Mouse (Mus musculus): ENCODE data around the gene Olfr635. TPM values are rescaled to one million over a fixed set of nuclear protein-coding genes. Genes with fewer than 3 reads are reported as not detected.

The Olfr635 gene
- polyA plus RNA-seq, 1 experiment from 2014 or later = not detected

DNA sequence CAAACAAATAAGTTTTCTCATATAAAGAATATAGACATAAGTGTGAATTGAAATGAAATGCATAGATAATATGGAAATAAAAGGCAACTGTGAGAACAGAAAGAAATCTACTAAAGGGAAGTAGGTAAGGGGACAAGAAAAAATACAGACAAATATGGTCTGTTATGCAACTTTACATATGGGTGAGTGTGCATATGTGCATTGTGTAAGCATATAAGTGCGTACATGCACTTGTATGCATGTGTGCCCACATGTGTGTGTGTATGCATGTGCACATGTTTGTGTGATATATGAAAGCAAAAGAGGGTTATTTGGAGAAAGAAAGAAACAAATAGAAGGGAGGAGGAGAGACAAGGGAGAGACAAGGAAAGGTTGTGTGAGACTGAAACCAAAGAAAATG, 48.0 kb downstream of the Olfr635 start:
- Histone ChIP-seq H3K27ac (ENCODE audit: low read length) (no peak overlapping the region), H3K4me1 (ENCODE audit: control insufficient read depth, insufficient read depth, low read length) (no peaks in the 10 kb centered on the region), H3K36me3 (ENCODE audit: control insufficient read depth, insufficient read depth) (no peaks in the 10 kb centered on the region), H3K4me2 (ENCODE audit: low read depth, low read length) (no peak overlapping the region), H3K9ac (ENCODE audit: low read length) (no peak overlapping the region), H3K27me3 (ENCODE audit: control insufficient read depth, insufficient read depth, low read length) (no peaks in the 10 kb centered on the region), H3K9me3 (replicated peaks; ENCODE audit: control insufficient read depth, low read length) (no peaks in the 10 kb centered on the region), H3K4me3 (ENCODE audit: low read length) (no peak overlapping the region)
- no peak for ATAC-seq (replicated peaks; ENCODE audit: extremely low read depth, insufficient read depth, low FRiP score)
- 79% methylated on average over 1 of the region's 1 CpGs for WGBS

DNA sequence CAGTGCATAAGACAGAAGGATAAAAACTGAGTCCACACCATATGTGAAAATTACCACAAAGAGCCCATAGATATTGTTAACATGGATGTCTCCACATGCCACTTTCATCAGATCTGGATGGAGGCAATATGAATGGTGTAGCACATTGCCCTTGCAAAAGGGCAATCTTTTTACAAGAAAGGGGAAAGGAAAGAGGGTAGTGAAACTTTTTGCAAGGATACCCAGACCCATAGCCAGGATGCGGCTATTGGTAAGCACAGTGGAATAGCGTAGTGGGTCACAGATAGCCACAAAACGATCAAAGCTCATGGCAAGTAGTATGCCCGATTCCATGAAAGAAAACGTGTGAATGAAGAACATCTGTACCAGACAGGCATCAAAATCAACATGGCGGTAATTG, 50.7 kb downstream of the Olfr635 start:
- Histone ChIP-seq H3K9me3 (replicated peaks; ENCODE audit: control insufficient read depth, low read length) (no peaks in the 10 kb centered on the region), H3K9ac (ENCODE audit: low read length) (no peak overlapping the region), H3K4me1 (ENCODE audit: control insufficient read depth, insufficient read depth, low read length) (no peaks in the 10 kb centered on the region), H3K4me2 (ENCODE audit: low read depth, low read length) (no peak overlapping the region), H3K27ac (ENCODE audit: low read length) (no peak overlapping the region), H3K36me3 (ENCODE audit: control insufficient read depth, insufficient read depth) (no peaks in the 10 kb centered on the region), H3K4me3 (ENCODE audit: low read length) (no peak overlapping the region), H3K27me3 (ENCODE audit: control insufficient read depth, insufficient read depth, low read length) (no peaks in the 10 kb centered on the region)
- ATAC-seq (replicated peaks; ENCODE audit: extremely low read depth, insufficient read depth, low FRiP score) = no peak
- WGBS = 86% methylated on average over 6 of the region's 6 CpGs

DNA sequence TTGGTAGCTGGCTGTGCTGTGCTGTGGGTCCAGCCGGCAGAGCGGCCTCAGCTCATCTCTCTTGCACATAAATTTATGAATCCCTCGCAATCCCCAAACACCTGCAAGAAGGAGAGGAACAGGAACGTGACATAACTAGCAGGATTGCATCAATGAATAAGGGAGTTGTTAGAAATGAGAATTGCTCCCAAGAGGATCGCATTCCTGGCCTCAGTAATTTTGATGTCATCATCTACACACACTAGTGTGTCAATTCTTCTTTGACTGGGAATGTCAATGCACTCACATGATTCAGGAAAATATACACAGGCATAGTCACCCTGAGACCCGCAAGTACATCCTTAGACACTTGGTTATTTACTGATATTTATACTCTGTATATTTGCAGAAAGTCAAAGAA, 54.5 kb downstream of the Olfr635 start, which contains the start of gene Olfr640:
Gene Olfr640 (minus strand): TSS at position 101 of the 400 bp plus-strand sequence.
- Histone ChIP-seq H3K4me3 (ENCODE audit: low read length) (no peak within 1 kb of the TSS), H3K36me3 (ENCODE audit: control insufficient read depth, insufficient read depth) (no peaks in the 10 kb centered on the region), H3K4me2 (ENCODE audit: low read depth, low read length) (no peak within 1 kb of the TSS), H3K9ac (ENCODE audit: low read length) (no peak within 1 kb of the TSS), H3K27me3 (ENCODE audit: control insufficient read depth, insufficient read depth, low read length) (no peaks in the 10 kb centered on the region), H3K4me1 (ENCODE audit: control insufficient read depth, insufficient read depth, low read length) (no peaks in the 10 kb centered on the region), H3K9me3 (replicated peaks; ENCODE audit: control insufficient read depth, low read length) (no peaks in the 10 kb centered on the region), H3K27ac (ENCODE audit: low read length) (no peak within 1 kb of the TSS)
- 69% methylated on average over 6 of the region's 6 CpGs for WGBS
- ATAC-seq (replicated peaks; ENCODE audit: extremely low read depth, insufficient read depth, low FRiP score) = no peak

DNA sequence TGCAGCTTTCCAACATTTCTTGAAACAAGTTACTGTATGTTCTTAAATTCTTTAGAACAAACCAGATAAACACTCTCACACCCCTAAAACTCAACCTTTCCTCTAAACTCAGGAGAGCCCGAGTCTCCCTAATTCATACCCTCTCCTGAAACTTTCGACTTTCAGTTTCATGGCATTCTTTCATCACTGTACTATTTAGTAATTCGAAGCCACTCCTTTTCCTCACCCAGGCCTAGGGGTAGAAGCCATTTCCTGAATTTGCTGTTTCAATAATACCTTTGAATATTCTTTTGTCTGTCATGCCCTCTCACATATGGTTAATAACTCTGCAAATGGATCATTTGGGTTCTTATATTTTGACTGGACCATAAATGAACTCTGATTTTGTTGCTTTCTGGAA, 56.0 kb downstream of the Olfr635 start:
- no peaks in the 10 kb centered on the region for H3K4me1 ChIP-seq (ENCODE audit: control insufficient read depth, insufficient read depth, low read length)
- no peak for ATAC-seq (replicated peaks; ENCODE audit: extremely low read depth, insufficient read depth, low FRiP score)
- H3K4me3 ChIP-seq (ENCODE audit: low read length) = no peak overlapping the region
- no peak overlapping the region for H3K27ac ChIP-seq (ENCODE audit: low read length)
- no peak overlapping the region for H3K9ac ChIP-seq (ENCODE audit: low read length)
- H3K9me3 ChIP-seq (replicated peaks; ENCODE audit: control insufficient read depth, low read length) = no peaks in the 10 kb centered on the region
- 67% methylated on average over 3 of the region's 3 CpGs for WGBS
- no peaks in the 10 kb centered on the region for H3K27me3 ChIP-seq (ENCODE audit: control insufficient read depth, insufficient read depth, low read length)
- H3K4me2 ChIP-seq (ENCODE audit: low read depth, low read length) = no peak overlapping the region
- no peaks in the 10 kb centered on the region for H3K36me3 ChIP-seq (ENCODE audit: control insufficient read depth, insufficient read depth)

DNA sequence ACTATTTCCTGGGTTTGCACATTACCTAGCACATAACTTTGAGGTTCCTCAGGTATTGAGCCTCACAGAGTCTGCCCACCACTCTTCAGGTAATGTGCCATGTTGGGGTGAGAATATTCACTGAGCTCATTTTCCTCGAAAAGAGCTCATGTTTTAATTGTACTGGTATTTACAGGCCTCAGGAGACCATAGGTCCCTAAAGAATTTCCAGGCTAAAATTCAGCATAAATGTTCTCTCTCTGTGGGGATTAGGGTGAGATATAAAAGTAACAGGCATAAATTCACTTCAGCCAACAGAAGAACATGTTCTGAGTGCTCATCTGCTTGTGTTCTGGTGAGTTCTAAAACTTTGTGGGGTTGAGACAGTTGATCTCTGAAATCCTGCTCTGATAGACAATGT, 64.2 kb downstream of the Olfr635 start, which contains the start of gene Olfr641:
Gene Olfr641 (plus strand): TSS at position 301 of the 400 bp plus-strand sequence.
- no peak within 1 kb of the TSS for H3K4me3 ChIP-seq (ENCODE audit: low read length)
- H3K36me3 ChIP-seq (ENCODE audit: control insufficient read depth, insufficient read depth) = no peaks in the 10 kb centered on the region
- no peak within 1 kb of the TSS for H3K4me2 ChIP-seq (ENCODE audit: low read depth, low read length)
- ATAC-seq (replicated peaks; ENCODE audit: extremely low read depth, insufficient read depth, low FRiP score) = no peak
- H3K9ac ChIP-seq (ENCODE audit: low read length) = no peak within 1 kb of the TSS
- H3K9me3 ChIP-seq (replicated peaks; ENCODE audit: control insufficient read depth, low read length) = no peaks in the 10 kb centered on the region
- no peaks in the 10 kb centered on the region for H3K4me1 ChIP-seq (ENCODE audit: control insufficient read depth, insufficient read depth, low read length)
- 55% methylated on average over 1 of the region's 1 CpGs for WGBS
- no peak within 1 kb of the TSS for H3K27ac ChIP-seq (ENCODE audit: low read length)
- H3K27me3 ChIP-seq (ENCODE audit: control insufficient read depth, insufficient read depth, low read length) = no peaks in the 10 kb centered on the region

Other genes starting within 250 kb of the Olfr635 start
- gene Olfr628, start 240.8 kb upstream of the Olfr635 start, polyA plus RNA-seq (2015; fragmentation: Nextera tagmentation; extraction: Ambion mirVana) = not detected in 2 replicates
- not detected in 2 replicates for gene Olfr629, start 226.2 kb upstream of the Olfr635 start, polyA plus RNA-seq (2015; fragmentation: Nextera tagmentation; extraction: Ambion mirVana)
- not detected in 2 replicates for gene Olfr630, start 213.8 kb upstream of the Olfr635 start, polyA plus RNA-seq (2015; fragmentation: Nextera tagmentation; extraction: Ambion mirVana)
- not detected in 2 replicates for gene Olfr69, start 199.6 kb upstream of the Olfr635 start, polyA plus RNA-seq (2015; fragmentation: Nextera tagmentation; extraction: Ambion mirVana)
- not detected in 2 replicates for gene Olfr68, start 191.5 kb upstream of the Olfr635 start, polyA plus RNA-seq (2015; fragmentation: Nextera tagmentation; extraction: Ambion mirVana)
- not detected in 2 replicates for gene Olfr67, start 179.3 kb upstream of the Olfr635 start, polyA plus RNA-seq (2015; fragmentation: Nextera tagmentation; extraction: Ambion mirVana)
- gene Hbb-bt, start 157.2 kb upstream of the Olfr635 start, polyA plus RNA-seq (2015; fragmentation: Nextera tagmentation; extraction: Ambion mirVana) = 7,811 and 8,208 TPM in 2 replicates
- gene Hbb-bs, start 143.1 kb upstream of the Olfr635 start, polyA plus RNA-seq (2015; fragmentation: Nextera tagmentation; extraction: Ambion mirVana) = 24,611 and 28,119 TPM in 2 replicates
- gene Hbb-bh2, start 130.6 kb upstream of the Olfr635 start, polyA plus RNA-seq (2015; fragmentation: Nextera tagmentation; extraction: Ambion mirVana) = not detected in 2 replicates
- 2.3 and 2.8 TPM in 2 replicates for gene Hbb-bh1, start 128.0 kb upstream of the Olfr635 start, polyA plus RNA-seq (2015; fragmentation: Nextera tagmentation; extraction: Ambion mirVana)
- 147 and 172 TPM in 2 replicates for gene Hbb-y, start 117.9 kb upstream of the Olfr635 start, polyA plus RNA-seq (2015; fragmentation: Nextera tagmentation; extraction: Ambion mirVana)
- not detected in 2 replicates for gene Olfr66, start 84.9 kb upstream of the Olfr635 start, polyA plus RNA-seq (2015; fragmentation: Nextera tagmentation; extraction: Ambion mirVana)
- not detected in 2 replicates for gene Olfr64, start 76.7 kb upstream of the Olfr635 start, polyA plus RNA-seq (2015; fragmentation: Nextera tagmentation; extraction: Ambion mirVana)
- gene Olfr65, start 67.7 kb upstream of the Olfr635 start, polyA plus RNA-seq (2015; fragmentation: Nextera tagmentation; extraction: Ambion mirVana) = not detected in 2 replicates
- not detected in 2 replicates for gene Olfr631, start 42.3 kb upstream of the Olfr635 start, polyA plus RNA-seq (2015; fragmentation: Nextera tagmentation; extraction: Ambion mirVana)
- gene Olfr632, start 36.8 kb upstream of the Olfr635 start, polyA plus RNA-seq (2015; fragmentation: Nextera tagmentation; extraction: Ambion mirVana) = not detected in 2 replicates
- gene Olfr633, start 26.7 kb upstream of the Olfr635 start, polyA plus RNA-seq (2015; fragmentation: Nextera tagmentation; extraction: Ambion mirVana) = not detected in 2 replicates
- not detected in 2 replicates for gene Olfr638, start 27.6 kb downstream of the Olfr635 start, polyA plus RNA-seq (2015; fragmentation: Nextera tagmentation; extraction: Ambion mirVana)
- 0.03 TPM in 1 of 2 replicates, not detected in the other for gene Olfr639, start 46.2 kb downstream of the Olfr635 start, polyA plus RNA-seq (2015; fragmentation: Nextera tagmentation; extraction: Ambion mirVana)
- not detected in 2 replicates for gene Olfr640, start 54.4 kb downstream of the Olfr635 start, polyA plus RNA-seq (2015; fragmentation: Nextera tagmentation; extraction: Ambion mirVana)
- not detected in 2 replicates for gene Olfr641, start 64.3 kb downstream of the Olfr635 start, polyA plus RNA-seq (2015; fragmentation: Nextera tagmentation; extraction: Ambion mirVana)
- gene Olfr642, start 81.5 kb downstream of the Olfr635 start, polyA plus RNA-seq (2015; fragmentation: Nextera tagmentation; extraction: Ambion mirVana) = not detected in 2 replicates
- not detected in 2 replicates for gene 4930516K23Rik, start 90.3 kb downstream of the Olfr635 start, polyA plus RNA-seq (2015; fragmentation: Nextera tagmentation; extraction: Ambion mirVana)
- gene Olfr644, start 100.7 kb downstream of the Olfr635 start, polyA plus RNA-seq (2015; fragmentation: Nextera tagmentation; extraction: Ambion mirVana) = not detected in 2 replicates
- gene Olfr645, start 114.3 kb downstream of the Olfr635 start, polyA plus RNA-seq (2015; fragmentation: Nextera tagmentation; extraction: Ambion mirVana) = not detected in 2 replicates
- not detected in 2 replicates for gene Olfr646, start 133.7 kb downstream of the Olfr635 start, polyA plus RNA-seq (2015; fragmentation: Nextera tagmentation; extraction: Ambion mirVana)
- gene Ubqln5, start 158.7 kb downstream of the Olfr635 start, polyA plus RNA-seq (2015; fragmentation: Nextera tagmentation; extraction: Ambion mirVana) = not detected in 2 replicates
- gene Olfr643, start 166.3 kb downstream of the Olfr635 start, polyA plus RNA-seq (2015; fragmentation: Nextera tagmentation; extraction: Ambion mirVana) = not detected in 2 replicates
- not detected in 2 replicates for gene Ubqln3, start 172.1 kb downstream of the Olfr635 start, polyA plus RNA-seq (2015; fragmentation: Nextera tagmentation; extraction: Ambion mirVana)
- not detected in 2 replicates for gene Ubqlnl, start 179.4 kb downstream of the Olfr635 start, polyA plus RNA-seq (2015; fragmentation: Nextera tagmentation; extraction: Ambion mirVana)
- gene Olfm5, start 193.7 kb downstream of the Olfr635 start, polyA plus RNA-seq (2015; fragmentation: Nextera tagmentation; extraction: Ambion mirVana) = 0.08 TPM in 1 of 2 replicates, not detected in the other
- 0.17 and 0.24 TPM in 2 replicates for gene Olfr648, start 212.2 kb downstream of the Olfr635 start, polyA plus RNA-seq (2015; fragmentation: Nextera tagmentation; extraction: Ambion mirVana)
- gene Olfr649, start 224.8 kb downstream of the Olfr635 start, polyA plus RNA-seq (2015; fragmentation: Nextera tagmentation; extraction: Ambion mirVana) = not detected in 2 replicates
- gene Trim6, start 247.6 kb downstream of the Olfr635 start, polyA plus RNA-seq (2015; fragmentation: Nextera tagmentation; extraction: Ambion mirVana) = 0.97 and 1.4 TPM in 2 replicates

All from heart, embryonic 16.5 days (tissue).